Mouse (Mus musculus) intestine, postnatal 0 days (tissue): ENCODE results near the gene Sprr1b. TPM values are rescaled to one million over a fixed set of nuclear protein-coding genes. Genes with fewer than 3 reads are reported as not detected.

Experiments
- ATAC-seq: fragments of 200-750 bp; cut with Nextera tagmentation; 2 replicates; pipeline ENCODE4 v1.8.0; 2017; ENCODE audit warnings: mild to moderate bottlenecking, moderate TSS enrichment, moderate library complexity
- H3K27ac ChIP-seq: fragments of 300-500 bp; sonication (generic); 2 replicates; pipeline ENCODE4 v1.5.1; 2014; ENCODE audit warnings: mild to moderate bottlenecking, low read depth, low read length, moderate library complexity
- H3K27me3 ChIP-seq: fragments of 300-500 bp; sonication (generic); replicated peaks from 2 replicates; pipeline ENCODE4 v1.6.1; 2014; ENCODE audit warnings: low read length, mixed read lengths; ENCODE audit not compliant: control insufficient read depth, insufficient read depth
- H3K36me3 ChIP-seq: fragments of 300-500 bp; sonication (generic); 2 replicates; pipeline ENCODE4 v1.6.1; 2014; ENCODE audit warnings: mild to moderate bottlenecking, moderate library complexity; ENCODE audit not compliant: control insufficient read depth, insufficient read depth
- H3K4me1 ChIP-seq: fragments of 300-500 bp; sonication (generic); replicated peaks from 2 replicates; pipeline ENCODE4 v1.6.1; 2014; ENCODE audit warnings: antibody characterized with exemption, low read length, mixed read lengths; ENCODE audit not compliant: control insufficient read depth, insufficient read depth
- H3K4me2 ChIP-seq: fragments of 300-500 bp; sonication (generic); replicated peaks from 2 replicates; pipeline ENCODE4 v1.6.1; 2014; ENCODE audit warnings: low read depth, mild to moderate bottlenecking, moderate library complexity
- H3K4me3 ChIP-seq: fragments of 300-500 bp; sonication (generic); 2 replicates; pipeline ENCODE4 v1.5.1; 2014; ENCODE audit warnings: low read depth, low read length
- H3K9ac ChIP-seq: fragments of 300-500 bp; sonication (generic); 2 replicates; pipeline ENCODE4 v1.6.1; 2014; ENCODE audit warnings: mild to moderate bottlenecking, low read depth, low read length
- H3K9me3 ChIP-seq: fragments of 300-500 bp; sonication (generic); 2 replicates; pipeline ENCODE4 v1.6.1; 2016; ENCODE audit warnings: mixed run types; ENCODE audit not compliant: control insufficient read depth
- CTCF ChIP-seq: sonication (generic); IDR thresholded peaks from 2 replicates; pipeline ENCODE4 v1.5.1; 2016; ENCODE audit warnings: low read depth, mild to moderate bottlenecking, control low read depth, antibody characterized with exemption, moderate library complexity
- WGBS: fragments of 180-500 bp; shearing (Covaris S2); extraction: QIAGEN DNeasy Blood & Tissue Kit; methylation state at CpG from one replicate; pipeline ENCODE4 v1.1.7; 2014; 5-methylcytosine and 5-hydroxymethylcytosine counted together
- polyA plus RNA-seq: library from polyadenylated mRNA; unstranded; fragments of >200 nt; fragmentation: Nextera tagmentation; extraction: Ambion mirVana; gene quantifications from 2 replicates; pipeline ENCODE4 v1.2.1, GENCODE M21; 2015

The Sprr1b gene
- polyA plus RNA-seq, 1 experiment from 2014 or later, result not detected

- H3K9ac ChIP-seq, result no peak overlapping the region
- H3K4me1 ChIP-seq, result no peaks in the 10 kb centered on the region
- no peak for ATAC-seq
- no peak overlapping the region for H3K4me3 ChIP-seq
- H3K27me3 ChIP-seq, result no peaks in the 10 kb centered on the region
- H3K4me2 ChIP-seq, result no peak overlapping the region
- 42% methylated on average over 1 of the region's 1 CpGs for WGBS
- no peaks in the 10 kb centered on the region for H3K9me3 ChIP-seq
- TF ChIP-seq CTCF, result peak; percentile 67
- no peaks in the 10 kb centered on the region for H3K36me3 ChIP-seq
- H3K27ac ChIP-seq, result no peak overlapping the region
These were observed 44.3 kb downstream of the Sprr1b start for GRCm38 (mm10) chr3:92394301-92394700.

Other genes starting within 250 kb of the Sprr1b start
- 13.2 and 13.6 TPM in 2 replicates for gene Sprr2a1, start 223.0 kb downstream of the Sprr1b start, polyA plus RNA-seq
- gene Sprr2a2, start 222.9 kb downstream of the Sprr1b start, polyA plus RNA-seq, result 810 and 957 TPM in 2 replicates
- 38.8 and 45.1 TPM in 2 replicates for gene Sprr2a3, start 153.4 kb downstream of the Sprr1b start, polyA plus RNA-seq
- not detected in 2 replicates for gene Sprr2b, start 122.2 kb downstream of the Sprr1b start, polyA plus RNA-seq
- not detected in 2 replicates for gene Sprr2d, start 99.6 kb downstream of the Sprr1b start, polyA plus RNA-seq
- gene Sprr2e, start 86.6 kb downstream of the Sprr1b start, polyA plus RNA-seq, result not detected in 2 replicates
- gene Sprr2f, start 73.6 kb downstream of the Sprr1b start, polyA plus RNA-seq, result not detected in 2 replicates
- gene Sprr2h, start 53.1 kb downstream of the Sprr1b start, polyA plus RNA-seq, result not detected in 2 replicates
- gene Sprr2i, start 30.8 kb downstream of the Sprr1b start, polyA plus RNA-seq, result not detected in 2 replicates
- gene Sprr2j-ps, start 20.7 kb downstream of the Sprr1b start, polyA plus RNA-seq, result not detected in 2 replicates
- gene Gm9774, start 9.4 kb downstream of the Sprr1b start, polyA plus RNA-seq, result 7.5 and 8.9 TPM in 2 replicates
- not detected in 2 replicates for gene Sprr2k, start 6.2 kb downstream of the Sprr1b start, polyA plus RNA-seq
- gene Sprr3, start 19.9 kb upstream of the Sprr1b start, polyA plus RNA-seq, result not detected in 2 replicates
- gene Sprr1a, start 47.1 kb upstream of the Sprr1b start, polyA plus RNA-seq, result 3.8 and 5.4 TPM in 2 replicates
- not detected in 2 replicates for gene Sprr4, start 61.7 kb upstream of the Sprr1b start, polyA plus RNA-seq
- gene 2310046K23Rik, start 95.7 kb upstream of the Sprr1b start, polyA plus RNA-seq, result not detected in 2 replicates
- 0.47 and 0.80 TPM in 2 replicates for gene Ivl, start 134.9 kb upstream of the Sprr1b start, polyA plus RNA-seq
- 96.4 and 137 TPM in 2 replicates for gene Smcp, start 150.2 kb upstream of the Sprr1b start, polyA plus RNA-seq
- gene 2210017I01Rik, start 168.7 kb upstream of the Sprr1b start, polyA plus RNA-seq, result 0.18 and 0.34 TPM in 2 replicates
- gene Lce6a, start 182.9 kb upstream of the Sprr1b start, polyA plus RNA-seq, result 1.8 and 2.1 TPM in 2 replicates
- 0.46 and 0.73 TPM in 2 replicates for gene Lce1a1, start 209.5 kb upstream of the Sprr1b start, polyA plus RNA-seq
- gene Lce1b, start 218.1 kb upstream of the Sprr1b start, polyA plus RNA-seq, result not detected in 2 replicates
- gene Lce1a2, start 231.5 kb upstream of the Sprr1b start, polyA plus RNA-seq, result not detected in 2 replicates
- not detected in 2 replicates for gene Lce1c, start 240.5 kb upstream of the Sprr1b start, polyA plus RNA-seq
- gene Lce1d, start 248.4 kb upstream of the Sprr1b start, polyA plus RNA-seq, result not detected in 2 replicates